Mouse (Mus musculus) T-helper 17 cell (primary cell): ENCODE results near the gene Degs2.

Source experiments
- in situ Hi-C, 2 experiments: fragments of 300-600 bp; cut with MboI, MseI; formaldehyde crosslinking; loops; 1 replicate in 1 of 2; 2 replicates in 1 of 2; pipeline ENCODE4 v1.15.1; 2025; ENCODE audit warnings: high pct_unique_total_duplicates in 2 of 2

Gene Degs2

DNA sequence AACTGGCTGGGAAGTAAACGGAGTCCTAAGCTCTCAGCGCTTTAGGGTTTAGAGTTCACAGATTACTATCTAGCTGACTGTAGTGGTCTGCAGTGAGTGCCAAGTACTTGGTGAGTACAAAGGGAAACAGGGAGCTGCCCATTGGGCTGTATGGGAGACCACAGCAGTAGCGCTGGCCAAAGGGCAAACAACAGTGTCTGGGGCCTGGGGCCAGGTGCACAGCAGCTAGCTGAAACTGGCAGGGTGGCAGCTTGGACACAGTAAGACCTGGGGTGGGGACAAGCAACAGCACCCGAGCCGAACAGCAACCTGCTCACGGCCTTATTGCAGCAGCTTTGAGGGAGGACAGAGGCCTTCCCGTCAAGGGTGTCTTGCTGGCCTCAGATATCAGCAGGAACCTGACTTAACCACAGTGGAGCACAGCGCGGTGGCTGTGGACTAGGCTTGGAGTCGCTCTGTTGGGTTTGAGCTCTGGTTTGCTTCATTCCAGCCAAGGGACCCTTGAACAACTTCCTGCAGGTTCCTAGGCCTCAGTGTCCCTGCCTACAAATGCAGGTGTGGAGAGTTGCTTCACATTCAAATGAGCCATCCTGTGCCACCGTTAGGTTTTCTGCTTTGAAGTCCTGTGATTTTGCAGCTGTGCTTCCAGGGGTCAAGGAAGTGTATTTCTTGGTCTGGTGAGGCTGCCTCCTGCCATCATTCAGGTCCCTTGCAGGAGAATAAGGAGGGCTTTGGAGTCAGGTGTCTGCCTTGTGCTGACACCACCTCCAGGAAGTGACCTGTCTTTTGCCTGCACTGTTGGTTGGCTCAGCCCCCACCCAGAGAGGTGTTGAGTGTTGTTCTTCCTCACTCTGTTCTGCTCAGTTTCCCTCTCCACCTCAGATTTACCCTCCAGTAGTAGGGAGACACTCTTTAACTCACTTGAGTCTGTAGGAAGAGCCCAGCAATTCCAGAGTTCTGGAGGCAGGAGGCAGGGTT is 48.5 kb downstream of the Degs2 start:
- in situ Hi-C loops, result no loop called here

GRCm38 (mm10) chr12:108651053-108651660 is 51.0 kb downstream of the Degs2 start:
- in situ Hi-C loops, result no loop called here

DNA sequence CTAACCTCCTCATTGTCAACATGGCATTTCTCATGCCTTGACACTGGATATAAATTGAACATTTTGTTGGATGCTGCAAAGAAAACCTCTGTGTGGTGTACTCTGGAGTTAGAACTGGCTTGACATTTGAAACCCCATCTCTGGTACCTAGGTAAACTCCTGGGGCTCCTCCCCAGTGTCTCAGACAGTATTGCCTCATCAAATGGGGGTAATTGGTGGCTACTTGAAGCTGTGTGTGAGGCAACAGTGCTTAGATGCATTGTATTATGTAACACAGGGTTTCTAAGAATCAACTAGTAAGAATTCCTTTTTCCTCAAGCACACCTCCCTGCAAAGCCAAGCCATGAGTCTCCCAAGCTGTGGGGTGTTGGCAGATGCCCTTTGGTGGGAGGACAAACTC is 54.3 kb downstream of the Degs2 start:
- in situ Hi-C loops, result loop anchor here (5.0 to 25.0 kb wide), 4 partner anchors 660 to 1510 kb away; no protein-coding TSS in a partner anchor

GRCm38 (mm10) chr12:108646234-108646633 is 55.9 kb downstream of the Degs2 start:
- in situ Hi-C loops, result loop anchor here (5.0 to 25.0 kb wide), 4 partner anchors 659 to 1509 kb away; no protein-coding TSS in a partner anchor

DNA sequence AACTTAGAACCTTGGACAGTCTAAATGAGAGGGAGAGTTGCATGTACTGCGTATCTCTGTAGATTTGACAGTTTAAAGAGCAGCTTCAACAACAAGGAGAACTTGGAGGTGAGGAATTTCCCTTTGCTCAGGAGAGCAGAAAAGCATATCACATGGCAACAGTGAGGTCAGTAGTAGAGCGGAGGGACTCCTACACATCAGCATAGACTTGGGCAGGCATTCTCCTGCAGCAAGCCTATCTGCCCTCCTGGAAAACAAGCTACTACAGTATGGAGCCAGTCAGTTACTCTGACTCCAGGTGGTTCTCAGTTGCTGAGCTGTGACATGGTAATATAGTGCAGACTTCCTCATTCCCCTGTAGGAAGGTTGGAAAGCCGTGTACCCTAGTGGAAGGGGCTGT is 60.1 kb downstream of the Degs2 start:
- in situ Hi-C loops, result loop anchor here (25.0 kb wide), 3 partner anchors 655 to 1505 kb away; no protein-coding TSS in a partner anchor

DNA sequence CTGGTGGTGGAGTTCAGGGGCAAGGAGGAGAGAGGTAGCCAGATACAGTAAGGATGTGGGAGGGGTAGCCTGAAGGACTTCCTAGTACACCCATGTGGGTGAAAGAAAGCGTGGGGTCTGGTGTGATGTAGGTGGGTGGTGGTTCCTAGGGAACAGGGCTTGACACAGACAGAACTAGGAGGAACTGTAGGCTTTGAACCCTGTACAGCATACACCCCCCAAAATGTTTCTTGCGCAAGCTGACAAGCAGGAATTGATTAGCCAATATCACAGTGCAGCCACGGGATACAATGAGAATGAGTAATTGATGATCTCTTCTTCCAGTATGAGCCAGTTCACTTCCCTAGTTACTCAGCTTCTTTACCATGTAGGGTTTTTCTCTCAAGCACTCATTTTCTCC is 63.0 kb downstream of the Degs2 start:
- in situ Hi-C loops, result loop anchor here (5.0 to 25.0 kb wide), 4 partner anchors 652 to 1863 kb away; no protein-coding TSS in a partner anchor

DNA sequence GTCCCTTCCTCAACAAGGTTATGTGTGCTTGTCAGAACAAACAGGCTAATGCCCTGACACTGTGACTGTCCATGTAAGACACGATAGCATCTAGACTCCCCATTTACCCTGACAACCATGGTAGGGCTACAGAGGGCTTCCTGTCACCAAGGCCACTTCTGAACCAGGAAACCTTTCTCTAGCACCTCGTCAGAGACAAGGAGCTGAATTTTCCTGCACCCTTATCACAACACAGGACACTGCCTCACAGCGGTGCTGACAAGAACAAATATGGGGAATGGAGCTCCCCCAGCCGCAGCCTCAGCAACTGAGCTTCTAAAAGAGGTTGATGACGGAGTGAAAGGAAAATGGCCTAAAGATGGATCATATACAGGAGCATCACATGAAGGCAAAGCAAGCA is 64.7 kb downstream of the Degs2 start:
- in situ Hi-C loops, result loop anchor here (5.0 to 25.0 kb wide), 4 partner anchors 650 to 1865 kb away; no protein-coding TSS in a partner anchor

GRCm38 (mm10) chr12:108635501-108635900 is 66.6 kb downstream of the Degs2 start:
- in situ Hi-C loops, result loop anchor here (5.0 to 25.0 kb wide), 4 partner anchors 648 to 1867 kb away; no protein-coding TSS in a partner anchor

DNA sequence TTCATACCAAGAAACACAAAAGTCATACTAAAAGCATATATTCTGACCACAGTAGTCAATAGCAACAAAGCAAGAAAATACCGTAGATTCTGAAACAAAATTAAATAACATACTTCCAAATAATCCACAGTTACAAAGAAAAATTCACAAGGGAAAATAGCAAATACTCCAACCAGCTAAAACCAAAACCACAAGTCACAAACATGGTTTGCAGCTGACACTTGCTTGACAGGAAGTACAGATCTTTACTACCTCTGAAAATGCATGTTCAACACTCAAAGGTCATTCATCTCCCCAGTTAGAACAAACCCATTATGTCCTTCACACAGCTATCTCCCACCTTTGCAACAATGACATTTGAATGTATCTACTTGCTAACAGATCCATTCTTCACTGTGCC is 68.1 kb downstream of the Degs2 start:
- in situ Hi-C loops, result loop anchor here (25.0 kb wide), 3 partner anchors 647 to 1497 kb away; no protein-coding TSS in a partner anchor

- in situ Hi-C loops, result loop anchor here (25.0 kb wide), 3 partner anchors 645 to 1495 kb away; no protein-coding TSS in a partner anchor
Observed at GRCm38 (mm10) chr12:108632501-108632900, 69.6 kb downstream of the Degs2 start.

DNA sequence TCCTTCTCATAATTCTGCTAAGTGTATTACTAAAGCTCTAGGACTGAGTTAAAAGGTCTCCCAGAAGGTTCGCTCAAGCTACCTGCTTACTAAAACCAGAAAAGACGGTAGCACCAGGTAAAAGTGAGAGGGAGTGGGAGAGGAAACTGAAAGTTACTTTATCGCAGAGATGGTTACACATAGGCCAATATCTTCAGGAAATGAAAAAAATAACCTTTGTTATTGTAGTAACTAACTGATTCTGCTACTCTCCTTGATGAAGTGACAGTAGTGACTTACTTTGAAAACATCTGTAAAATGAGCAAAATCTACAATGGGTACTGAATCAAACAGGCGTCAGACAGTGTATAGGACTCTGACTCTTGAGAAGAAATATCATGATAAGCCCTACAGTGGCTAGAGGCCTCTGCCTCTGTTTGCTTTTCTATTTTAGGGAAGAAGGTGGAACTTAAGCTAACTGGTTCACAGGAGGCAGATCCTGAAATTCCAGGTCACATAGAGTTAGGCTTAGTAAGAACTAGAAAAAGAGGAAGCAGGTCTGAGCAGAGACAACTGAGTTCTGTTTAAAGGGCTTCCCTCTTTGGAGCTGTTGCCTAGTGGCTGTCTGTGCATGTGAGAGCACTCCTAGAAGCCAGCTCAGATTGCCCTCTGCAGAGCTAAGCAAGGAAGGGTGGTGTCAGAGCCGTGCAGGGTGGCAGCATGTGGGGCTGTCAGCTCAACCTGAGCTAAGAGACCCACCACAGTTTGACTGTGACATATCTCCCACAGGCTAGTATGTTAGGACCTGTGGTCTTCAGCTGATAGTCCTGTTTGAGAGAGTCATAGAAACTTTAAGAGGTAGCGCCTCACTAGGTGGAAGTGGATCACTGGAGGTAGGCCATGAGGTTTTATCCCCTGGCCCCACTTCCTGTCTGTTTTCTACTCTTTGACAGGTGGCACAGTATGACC is 71.1 kb downstream of the Degs2 start:
- in situ Hi-C loops, result loop anchor here (25.0 kb wide), 3 partner anchors 644 to 1494 kb away; no protein-coding TSS in a partner anchor

DNA sequence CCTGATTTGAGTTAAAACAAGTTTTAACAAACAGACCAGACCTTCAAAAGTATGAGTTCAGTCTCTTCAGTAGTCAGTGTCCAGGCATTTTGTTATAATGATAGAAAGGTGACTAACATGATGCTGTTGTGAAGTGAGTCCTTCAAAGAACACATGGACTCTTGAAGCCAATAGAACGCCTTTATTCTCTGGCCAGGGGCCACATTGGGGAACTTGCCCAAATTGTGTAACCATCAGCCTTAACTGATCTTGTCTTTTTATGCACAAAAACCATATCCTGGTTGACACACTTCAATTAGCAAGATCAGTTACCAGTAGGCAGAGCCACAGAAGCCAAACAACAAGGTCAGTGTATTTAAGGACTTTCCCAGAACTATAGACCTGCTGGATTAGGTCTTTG is 72.6 kb downstream of the Degs2 start:
- in situ Hi-C loops, result loop anchor here (25.0 kb wide), 3 partner anchors 642 to 1492 kb away; no protein-coding TSS in a partner anchor
